Mouse (Mus musculus) E14TG2a.4 (cell line): ENCODE results near the gene Galc.
"Not testable (repeated sequence)": the region's sequence is repeated elsewhere in the genome, so short reads cannot be mapped to it uniquely, and the experiment has no call there.

Experiments used
- CTCF ChIP-seq: conservative IDR thresholded peaks from 2 replicates; pipeline ENCODE4 v1.5.1; 2014; ENCODE audit warnings: low read length
- POU5F1 ChIP-seq: IDR thresholded peaks from 2 replicates; pipeline ENCODE4 v1.6.1; 2014; ENCODE audit warnings: low read length, borderline replicate concordance

DNA sequence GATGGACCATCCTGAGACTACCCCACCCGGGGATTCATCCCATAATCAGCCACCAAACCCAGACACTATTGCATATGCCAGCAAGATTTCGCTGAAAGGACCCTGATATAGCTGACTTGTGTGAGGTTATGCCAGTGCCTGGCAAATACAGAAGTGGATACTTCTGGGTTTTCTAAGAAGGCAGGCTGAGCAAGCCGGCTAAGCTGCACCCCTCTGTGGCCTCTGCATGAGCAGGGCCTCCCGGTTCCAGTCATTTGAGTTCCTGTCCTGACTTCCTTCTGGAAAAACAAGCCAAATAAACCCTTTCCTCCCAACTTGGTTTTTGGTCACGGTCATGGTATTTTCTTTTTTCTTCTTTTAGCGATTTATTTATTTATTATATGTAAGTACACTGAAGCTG is 20.8 kb downstream of the Galc start:
- not testable (repeated sequence) for TF ChIP-seq CTCF, POU5F1
